Mouse (Mus musculus): ENCODE data around the gene Fbxw4. TPM values are rescaled to one million over a fixed set of nuclear protein-coding genes. Genes with fewer than 3 reads are reported as not detected.

Fbxw4 gene
- 6.9 and 8.1 TPM in 2 replicates for polyA plus RNA-seq (2021; fragmentation: Nextera tagmentation)
- long read RNA-seq, experiment 1, partial matches to known transcripts: 1 of 12 reads
- long read RNA-seq, experiment 1, other reads (novel, unspliced or antisense): 6 of 12 reads
- long read RNA-seq, experiment 2, partial matches to known transcripts: 2 of 10 reads
- long read RNA-seq, experiment 2, other reads (novel, unspliced or antisense): 4 of 10 reads

GRCm38 (mm10) chr19:45659738-45660502 is at the start of gene Fbxw4:
TSS of gene Fbxw4 (minus strand) at chr19:45660312.

GRCm38 (mm10) chr19:45560153-45560890 is 99.8 kb downstream of the Fbxw4 start, which contains the start of the genes Poll and Gm17018:
TSS of gene Poll (minus strand) at chr19:45560531.
TSS of gene Gm17018 (plus strand) at chr19:45560615.

Other genes with a start within 250 kb of the Fbxw4 start
- 10.6 and 12.7 TPM in 2 replicates for gene Poll, start 99.8 kb downstream of the Fbxw4 start, polyA plus RNA-seq (2021; fragmentation: Nextera tagmentation)
- gene Gm17018, start 99.7 kb downstream of the Fbxw4 start, polyA plus RNA-seq (2021; fragmentation: Nextera tagmentation): 155 and 176 TPM in 2 replicates
- gene Fgf8, start 82.6 kb upstream of the Fbxw4 start, polyA plus RNA-seq (2021; fragmentation: Nextera tagmentation): 0.25 TPM in 1 of 2 replicates, not detected in the other
- 6.0 and 6.1 TPM in 2 replicates for gene Npm3, start 89.3 kb upstream of the Fbxw4 start, polyA plus RNA-seq (2021; fragmentation: Nextera tagmentation)
- gene Mgea5, start 123.5 kb upstream of the Fbxw4 start, polyA plus RNA-seq (2021; fragmentation: Nextera tagmentation): 22.7 and 25.1 TPM in 2 replicates
- 35.9 and 38.2 TPM in 2 replicates for gene Kcnip2, start 155.7 kb upstream of the Fbxw4 start, polyA plus RNA-seq (2021; fragmentation: Nextera tagmentation)